Mouse (Mus musculus) midbrain, embryonic 15.5 days (tissue): ENCODE measurements around the gene Chd5. TPM values are rescaled to one million over a fixed set of nuclear protein-coding genes. Genes with fewer than 3 reads are reported as not detected.

Experiments used
- ATAC-seq: fragments of 200-750 bp; cut with Nextera tagmentation; replicated peaks from 2 replicates; pipeline ENCODE4 v1.8.0; 2017; ENCODE audit warnings: moderate TSS enrichment
- H3K27ac ChIP-seq: fragments of 300-500 bp; sonication (generic); 2 replicates; pipeline ENCODE4 v1.5.1; 2015; ENCODE audit warnings: mild to moderate bottlenecking, inconsistent platforms
- H3K27me3 ChIP-seq: fragments of 300-500 bp; sonication (generic); replicated peaks from 2 replicates; pipeline ENCODE4 v1.6.1; 2015; ENCODE audit warnings: inconsistent platforms
- H3K36me3 ChIP-seq: fragments of 300-500 bp; sonication (generic); replicated peaks from 2 replicates; pipeline ENCODE4 v1.6.1; 2015; ENCODE audit warnings: inconsistent platforms
- H3K4me1 ChIP-seq: fragments of 300-500 bp; sonication (generic); 2 replicates; pipeline ENCODE4 v1.6.1; 2015; ENCODE audit warnings: inconsistent platforms
- H3K4me2 ChIP-seq: fragments of 300-500 bp; sonication (generic); 2 replicates; pipeline ENCODE4 v1.6.1; 2015; ENCODE audit warnings: inconsistent platforms, mild to moderate bottlenecking, moderate library complexity
- H3K4me3 ChIP-seq: fragments of 300-500 bp; sonication (generic); 2 replicates; pipeline ENCODE4 v1.5.1; 2015; ENCODE audit warnings: mild to moderate bottlenecking, inconsistent platforms
- H3K9ac ChIP-seq: fragments of 300-500 bp; sonication (generic); 2 replicates; pipeline ENCODE4 v1.6.1; 2015; ENCODE audit warnings: mild to moderate bottlenecking, inconsistent platforms
- H3K9me3 ChIP-seq: fragments of 300-500 bp; sonication (generic); 2 replicates; pipeline ENCODE4 v1.6.1; 2016; ENCODE audit warnings: inconsistent platforms
- WGBS: fragments of 180-500 bp; shearing (Covaris S2); methylation state at CpG from one replicate; pipeline ENCODE4 v1.1.7; 2015; ENCODE audit warnings: mixed read lengths; 5-methylcytosine and 5-hydroxymethylcytosine counted together
- polyA plus RNA-seq: library from polyadenylated mRNA; unstranded; fragments of >200 nt; fragmentation: Nextera tagmentation; extraction: Ambion mirVana; gene quantifications from 2 replicates; pipeline ENCODE4 v1.2.1, GENCODE M21; 2015

Chd5 gene
- polyA plus RNA-seq, 1 experiment from 2014 or later, result 65.0 TPM

DNA sequence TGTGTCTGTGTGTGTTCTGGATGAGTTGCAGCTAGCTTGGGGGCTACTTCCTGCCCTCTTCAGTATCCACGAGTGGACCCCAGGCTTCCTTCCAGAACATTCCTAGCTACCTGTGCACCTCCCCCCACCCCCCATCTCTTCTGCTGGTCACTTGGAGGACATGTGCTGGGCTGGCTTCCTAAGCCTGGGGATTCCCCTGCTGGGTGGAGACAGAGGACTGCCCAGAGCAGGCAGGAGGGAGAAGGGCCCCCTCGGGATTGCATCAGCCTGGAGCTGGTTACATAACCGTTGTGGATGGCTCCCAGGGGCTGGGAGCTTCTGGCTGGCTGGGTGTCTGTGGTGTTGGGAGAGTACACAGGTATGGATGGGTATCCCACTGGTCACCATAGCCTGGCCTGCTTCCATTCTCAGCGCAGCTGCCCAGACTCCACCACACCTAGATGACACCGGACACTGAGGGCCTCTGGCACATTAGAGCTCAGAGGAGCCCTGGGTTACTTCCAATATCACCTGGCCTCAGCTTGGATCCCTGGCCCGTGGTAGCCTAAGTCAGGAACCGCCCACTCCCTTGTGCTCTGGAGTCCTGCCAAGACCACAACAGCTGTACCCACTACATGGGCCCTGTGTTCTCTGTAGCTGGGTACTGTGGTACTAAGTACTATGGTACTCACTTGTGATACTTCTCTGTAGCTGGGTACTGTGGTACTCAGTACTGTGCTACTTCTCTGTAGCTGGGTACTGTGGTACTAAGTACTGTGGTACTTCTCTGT lies 6.9 kb downstream of the Chd5 start:
- WGBS, result 58% methylated on average over 7 of the region's 7 CpGs
- Histone ChIP-seq H3K27ac (no peak overlapping the region), H3K4me1 (peaks cover 57% of the 10 kb centered on the region), H3K9me3 (no peaks in the 10 kb centered on the region), H3K36me3 (no peaks in the 10 kb centered on the region), H3K9ac (no peak overlapping the region), H3K27me3 (peaks cover 8% of the 10 kb centered on the region), H3K4me3 (no peak overlapping the region), H3K4me2 (no peak overlapping the region)
- no peak for ATAC-seq

DNA sequence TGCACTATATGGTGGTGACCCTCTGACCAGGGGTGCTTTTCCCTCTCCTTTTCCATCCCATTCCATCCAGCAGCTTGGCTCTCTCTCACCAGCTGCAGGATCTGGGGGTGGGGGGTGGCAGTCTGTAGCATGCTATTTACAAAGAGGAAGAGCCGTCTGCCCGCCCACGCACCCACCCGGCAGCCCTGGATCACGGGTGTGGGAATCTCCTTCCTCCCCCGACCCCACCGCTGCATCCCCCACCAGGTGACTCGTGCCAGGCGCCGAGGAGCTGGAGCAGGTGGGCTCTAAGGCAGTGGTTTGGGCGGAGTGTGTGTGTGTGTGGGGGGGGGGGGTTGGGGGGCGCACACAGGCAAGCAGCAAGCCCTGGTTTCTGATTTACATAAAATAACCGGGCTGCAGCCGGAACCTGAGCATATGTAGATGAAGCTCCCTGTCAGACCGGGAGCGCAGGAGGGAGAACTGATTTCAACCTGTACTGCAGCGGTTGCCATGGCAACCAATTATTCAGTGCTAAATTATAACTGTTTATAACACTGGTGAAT lies 11.5 kb downstream of the Chd5 start:
- peak; percentile 78 for ATAC-seq
- H3K4me1 ChIP-seq, result peaks cover 43% of the 10 kb centered on the region
- H3K4me3 ChIP-seq, result peak overlapping the region; percentile 25
- 3% methylated on average over 17 of the region's 17 CpGs for WGBS
- H3K27ac ChIP-seq, result peak overlapping the region; percentile 91
- H3K4me2 ChIP-seq, result peak overlapping the region; percentile 54
- H3K27me3 ChIP-seq, result 0 out of 2 replicates have a peak, but pooled peaks cover 6% of the 10 kb centered on the region
- H3K36me3 ChIP-seq, result no peaks in the 10 kb centered on the region; the same call in 1 of the 2 replicates
- H3K9me3 ChIP-seq, result no peaks in the 10 kb centered on the region
- H3K9ac ChIP-seq, result peak overlapping the region; percentile 26

DNA sequence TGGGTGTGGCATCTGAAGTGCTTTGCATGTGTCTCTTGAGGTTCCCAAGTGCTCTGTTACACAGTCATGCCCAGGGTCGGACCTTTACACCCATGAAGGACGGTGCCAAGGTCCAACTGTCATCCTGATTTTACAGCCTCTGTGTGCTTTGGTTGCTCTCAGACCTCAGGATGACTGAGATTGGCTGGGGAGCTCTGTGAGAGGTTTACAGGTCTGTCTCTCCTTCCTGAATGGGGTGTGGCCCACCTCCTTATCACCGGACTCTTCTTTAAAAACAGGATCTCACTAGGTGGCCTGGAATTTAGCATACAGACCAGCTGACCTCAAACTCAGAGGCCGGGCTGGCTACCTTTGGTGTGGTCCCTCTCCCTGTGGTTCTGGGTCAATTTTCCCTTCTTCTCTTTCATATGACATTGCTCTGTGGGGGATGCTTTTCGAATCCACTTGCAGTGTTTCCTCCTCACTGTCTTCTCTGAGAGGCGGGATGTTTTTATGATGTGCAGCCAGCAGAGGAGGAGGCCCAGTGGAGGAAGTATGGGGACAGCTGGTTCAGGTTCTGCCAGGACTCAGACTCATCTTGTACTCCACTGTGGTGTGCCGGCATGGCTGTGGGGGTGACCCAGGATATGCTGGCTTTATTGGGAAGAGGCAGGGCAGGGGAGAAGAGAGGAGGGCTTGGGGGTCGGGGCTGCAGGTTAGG lies 12.4 kb downstream of the Chd5 start:
- H3K27ac ChIP-seq, result peak overlapping the region; percentile 91
- 0 out of 2 replicates have a peak overlapping the region, but pooled peaks have one; percentile 25 for H3K4me3 ChIP-seq
- no peaks in the 10 kb centered on the region for H3K9me3 ChIP-seq
- H3K4me2 ChIP-seq, result peak overlapping the region; percentile 54
- 0 out of 2 replicates have a peak, but pooled peaks cover 6% of the 10 kb centered on the region for H3K27me3 ChIP-seq
- no peaks in the 10 kb centered on the region; the same call in 1 of the 2 replicates for H3K36me3 ChIP-seq
- ATAC-seq, result no peak; the same call in 1 of the 2 replicates
- WGBS, result 39% methylated on average over 8 of the region's 8 CpGs
- no peak overlapping the region for H3K9ac ChIP-seq
- peaks cover 38% of the 10 kb centered on the region for H3K4me1 ChIP-seq

DNA sequence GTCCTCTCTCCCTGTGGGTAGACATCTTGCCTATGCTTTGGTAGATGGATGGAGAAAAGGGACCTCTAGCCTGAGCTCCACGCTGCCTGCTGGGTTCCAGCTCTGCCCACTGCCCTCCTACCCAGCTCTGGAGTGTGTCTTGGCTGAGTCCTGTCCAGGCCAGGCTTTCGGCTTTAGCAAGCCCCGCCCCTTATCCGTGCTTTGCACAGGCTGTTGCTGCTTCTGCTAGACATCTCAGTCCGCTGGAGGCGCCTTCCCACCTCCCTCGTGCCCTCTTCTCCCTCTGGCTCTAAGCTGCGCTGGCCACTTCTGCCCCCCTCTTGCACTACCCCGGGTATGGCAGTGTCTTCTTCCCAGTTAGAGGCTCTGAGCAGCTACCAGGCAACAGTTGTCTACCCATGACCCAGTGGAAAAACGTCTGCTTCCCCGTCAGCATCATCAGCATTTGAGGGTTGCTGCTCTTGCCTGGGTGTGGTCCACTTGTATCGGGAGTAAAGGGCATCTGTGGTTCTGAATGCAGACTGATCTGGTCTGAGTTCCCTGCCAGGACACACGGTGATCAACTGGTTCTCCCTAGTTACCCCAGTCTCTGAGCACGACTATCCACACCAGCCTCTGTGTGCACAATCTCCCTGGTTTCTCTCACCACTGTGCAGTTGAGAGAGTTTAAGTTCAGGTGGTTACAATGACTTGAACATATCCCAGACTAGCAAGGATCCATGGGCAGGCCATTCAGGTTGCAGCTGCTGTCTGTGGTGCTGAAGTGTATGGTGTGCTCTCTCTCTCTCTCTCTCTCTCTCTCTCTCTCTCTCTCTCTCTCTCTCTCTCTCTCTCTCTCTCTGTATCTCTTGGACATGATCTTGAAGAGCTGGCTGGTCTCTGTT lies 13.2 kb downstream of the Chd5 start:
- Histone ChIP-seq H3K36me3 (peaks cover under 1% of the 10 kb centered on the region; the same call in 1 of the 2 replicates), H3K4me2 (peak overlapping the region; percentile 23), H3K9me3 (no peaks in the 10 kb centered on the region), H3K4me1 (peaks cover 38% of the 10 kb centered on the region), H3K9ac (no peak overlapping the region), H3K27me3 (0 out of 2 replicates have a peak, but pooled peaks cover 6% of the 10 kb centered on the region), H3K27ac (peak overlapping the region; percentile 91), H3K4me3 (no peak overlapping the region)
- peak; percentile 32; the same call in 1 of the 2 replicates for ATAC-seq
- 10% methylated on average over 14 of the region's 14 CpGs for WGBS

DNA sequence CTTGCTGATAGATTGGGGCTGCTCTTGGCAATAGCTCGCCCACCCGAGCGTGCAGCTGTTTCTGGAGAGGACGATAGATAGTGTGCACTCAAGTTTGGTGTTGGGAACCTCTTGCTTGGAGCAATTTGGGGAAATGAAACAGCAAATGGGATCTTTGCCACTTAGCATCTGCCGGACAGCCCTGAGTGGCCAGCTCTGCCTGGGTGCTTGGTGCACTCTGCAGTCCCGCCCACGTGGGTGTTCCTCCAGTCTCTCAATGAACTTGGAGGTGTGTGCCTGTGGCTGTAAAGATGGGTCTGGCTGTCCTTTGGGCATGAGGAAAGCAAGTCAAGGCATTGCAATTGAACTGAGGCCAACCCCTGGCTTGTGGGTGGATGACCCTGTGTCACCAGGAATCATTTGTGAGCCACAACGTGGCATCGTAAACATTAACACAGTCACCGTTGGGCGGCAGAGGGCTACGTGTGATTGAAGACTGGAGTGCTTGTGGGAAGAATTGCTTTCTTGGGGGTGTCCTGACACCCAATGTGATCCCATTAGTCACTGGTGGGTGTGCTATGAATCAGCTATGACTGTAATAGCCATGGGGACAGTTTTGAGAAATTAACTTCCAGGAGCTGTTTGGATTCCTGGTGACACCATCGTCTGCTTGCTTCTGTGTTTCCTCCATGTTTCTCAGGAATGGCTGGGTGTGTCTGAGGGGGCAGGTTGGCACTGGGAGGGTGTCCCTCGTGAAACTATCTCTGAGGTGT lies 15.6 kb downstream of the Chd5 start:
- Histone ChIP-seq H3K36me3 (peaks cover 4% of the 10 kb centered on the region; the same call in 1 of the 2 replicates), H3K9me3 (no peaks in the 10 kb centered on the region), H3K4me3 (no peak overlapping the region), H3K4me2 (no peak overlapping the region), H3K9ac (no peak overlapping the region), H3K27ac (no peak overlapping the region), H3K27me3 (peaks cover 6% of the 10 kb centered on the region; the same call in 1 of the 2 replicates), H3K4me1 (peaks cover 29% of the 10 kb centered on the region)
- no peak for ATAC-seq
- 82% methylated on average over 14 of the region's 14 CpGs for WGBS

DNA sequence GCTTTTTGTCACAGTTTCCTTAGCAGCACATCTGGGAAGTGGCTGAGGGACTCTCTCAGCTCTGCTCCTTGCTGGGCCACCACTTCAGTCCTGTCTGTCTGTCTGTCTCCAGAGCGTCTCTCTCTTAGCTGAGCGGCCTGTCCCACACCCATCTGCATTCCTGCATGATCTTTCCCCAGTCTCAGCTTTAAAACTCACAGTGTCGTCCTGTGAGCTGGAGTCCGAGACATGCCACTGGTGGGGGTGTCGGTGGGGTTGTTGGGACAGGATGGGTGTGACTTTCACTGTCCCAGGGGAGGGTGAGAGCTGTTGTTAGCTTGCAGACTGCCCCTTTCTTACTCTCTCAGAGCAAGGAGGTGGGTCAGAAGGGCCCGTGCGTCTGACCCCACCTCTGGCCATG lies 17.2 kb downstream of the Chd5 start:
- no peak for ATAC-seq
- H3K36me3 ChIP-seq, result peaks cover 4% of the 10 kb centered on the region; the same call in 1 of the 2 replicates
- H3K27ac ChIP-seq, result no peak overlapping the region
- peaks cover 12% of the 10 kb centered on the region for H3K27me3 ChIP-seq
- H3K4me1 ChIP-seq, result peaks cover 15% of the 10 kb centered on the region
- no peak overlapping the region for H3K9ac ChIP-seq
- H3K4me2 ChIP-seq, result no peak overlapping the region
- no peak overlapping the region for H3K4me3 ChIP-seq
- 85% methylated on average over 7 of the region's 7 CpGs for WGBS
- no peaks in the 10 kb centered on the region for H3K9me3 ChIP-seq

DNA sequence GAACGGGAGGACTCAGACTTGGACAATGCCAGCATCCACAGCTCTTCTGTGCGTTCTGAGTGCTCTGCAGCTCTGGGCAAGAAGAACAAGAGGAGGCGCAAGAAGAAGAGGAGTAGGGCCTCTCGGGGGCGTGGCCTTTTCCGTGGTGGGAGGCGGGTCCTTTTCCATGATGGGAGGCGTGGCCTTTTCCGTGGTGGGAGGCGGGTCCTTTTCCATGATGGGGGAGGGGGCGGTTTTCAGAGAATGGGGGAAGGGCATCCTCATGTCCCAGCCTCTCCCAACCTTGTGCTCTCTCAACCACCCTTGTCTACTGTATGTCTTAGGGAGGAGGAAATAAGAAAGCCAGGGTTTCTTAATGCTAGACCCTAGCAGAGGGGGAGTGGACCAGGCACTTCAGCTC lies 21.2 kb downstream of the Chd5 start:
- no peak overlapping the region for H3K27ac ChIP-seq
- WGBS, result 11% methylated on average over 11 of the region's 11 CpGs
- ATAC-seq, result no peak
- no peak overlapping the region for H3K4me3 ChIP-seq
- H3K36me3 ChIP-seq, result peaks cover 19% of the 10 kb centered on the region
- no peaks in the 10 kb centered on the region for H3K9me3 ChIP-seq
- H3K27me3 ChIP-seq, result peaks cover 17% of the 10 kb centered on the region
- no peak overlapping the region for H3K4me2 ChIP-seq
- no peak overlapping the region for H3K9ac ChIP-seq
- H3K4me1 ChIP-seq, result peaks cover 8% of the 10 kb centered on the region

DNA sequence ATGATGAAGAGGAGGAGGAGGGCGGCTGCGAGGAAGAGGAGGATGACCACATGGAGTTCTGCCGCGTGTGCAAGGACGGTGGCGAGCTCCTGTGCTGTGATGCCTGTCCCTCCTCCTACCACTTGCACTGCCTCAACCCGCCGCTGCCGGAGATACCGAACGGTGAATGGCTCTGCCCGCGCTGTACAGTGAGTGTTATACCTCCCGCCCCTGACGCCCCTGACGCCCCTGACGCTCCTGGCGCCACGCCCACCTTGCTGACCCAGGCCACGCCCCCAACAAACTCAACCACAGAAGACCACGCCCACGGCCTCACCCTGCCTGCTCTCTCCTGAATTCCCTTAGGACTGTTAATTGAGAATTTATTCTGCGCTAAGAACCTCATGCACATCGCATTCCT lies 22.4 kb downstream of the Chd5 start:
- Histone ChIP-seq H3K36me3 (peaks cover 19% of the 10 kb centered on the region), H3K4me2 (peak overlapping the region; percentile 13; the same call in 1 of the 2 replicates), H3K27ac (no peak overlapping the region), H3K27me3 (peaks cover 17% of the 10 kb centered on the region), H3K9ac (no peak overlapping the region), H3K9me3 (no peaks in the 10 kb centered on the region), H3K4me1 (peaks cover 19% of the 10 kb centered on the region), H3K4me3 (no peak overlapping the region)
- 3% methylated on average over 24 of the region's 24 CpGs for WGBS
- ATAC-seq, result peak; percentile 39; the same call in 1 of the 2 replicates

DNA sequence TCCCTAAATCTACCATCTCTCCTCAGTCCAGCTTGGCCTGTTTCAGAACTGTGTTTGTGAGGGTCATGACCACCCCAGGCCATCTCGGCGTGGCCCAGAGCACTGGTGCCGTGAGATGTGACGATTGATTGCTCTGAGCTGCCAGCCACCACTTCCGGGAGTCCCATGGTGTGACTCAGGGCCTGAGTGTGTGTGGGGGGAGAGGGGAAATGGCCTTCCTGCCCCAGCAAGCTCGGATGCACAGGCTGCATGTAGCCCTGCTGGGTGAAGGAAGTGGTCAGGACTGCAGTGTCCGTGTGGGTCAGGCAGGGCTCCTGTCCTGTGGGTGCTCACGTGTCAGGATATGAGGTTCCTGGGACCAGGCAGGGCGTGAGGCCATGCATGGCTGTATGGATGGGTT lies 23.7 kb downstream of the Chd5 start:
- Histone ChIP-seq H3K36me3 (peaks cover 15% of the 10 kb centered on the region), H3K4me1 (peaks cover 19% of the 10 kb centered on the region), H3K9ac (no peak overlapping the region), H3K27me3 (peaks cover 17% of the 10 kb centered on the region), H3K9me3 (no peaks in the 10 kb centered on the region), H3K27ac (no peak overlapping the region), H3K4me3 (no peak overlapping the region), H3K4me2 (no peak overlapping the region)
- no peak for ATAC-seq
- 81% methylated on average over 9 of the region's 9 CpGs for WGBS

DNA sequence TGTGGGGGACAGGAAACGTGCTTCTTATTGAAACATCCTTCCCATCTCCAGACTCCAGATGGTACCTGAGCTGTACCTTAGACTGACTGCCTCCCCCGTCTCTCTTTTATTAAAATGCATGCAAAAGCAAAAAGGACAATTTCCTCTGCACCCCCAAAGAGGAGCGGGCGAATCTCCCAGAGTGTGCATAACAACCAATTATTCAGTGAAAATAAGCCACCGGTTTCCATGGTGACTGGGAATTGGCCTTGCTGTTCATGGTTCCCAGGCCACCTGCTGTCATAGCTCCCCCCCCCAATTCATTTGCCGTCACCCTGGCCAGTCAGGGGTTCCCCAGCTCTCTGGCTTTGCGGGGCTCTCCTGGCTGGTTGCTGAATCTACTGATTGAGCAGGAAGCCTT lies 26.8 kb downstream of the Chd5 start:
- ATAC-seq, result peak; percentile 51; the same call in 1 of the 2 replicates
- H3K4me3 ChIP-seq, result no peak overlapping the region
- peaks cover 15% of the 10 kb centered on the region; the same call in 1 of the 2 replicates for H3K27me3 ChIP-seq
- no peaks in the 10 kb centered on the region for H3K9me3 ChIP-seq
- peaks cover 19% of the 10 kb centered on the region for H3K4me1 ChIP-seq
- H3K27ac ChIP-seq, result peak overlapping the region; percentile 71
- H3K9ac ChIP-seq, result no peak overlapping the region
- no peak overlapping the region for H3K4me2 ChIP-seq
- WGBS, result 25% methylated on average over 7 of the region's 7 CpGs
- H3K36me3 ChIP-seq, result peaks cover 15% of the 10 kb centered on the region
